Mouse (Mus musculus) T-cell, adult 66 days (primary cell): Measurements from ENCODE around the gene Snrnp40. TPM values are rescaled to one million over a fixed set of nuclear protein-coding genes. Genes with fewer than 3 reads are reported as not detected.

Experiments
- total RNA-seq, 2 experiments: library from RNA; stranded (reverse); gene quantifications; 3 replicates in 1 of 2; 4 replicates in 1 of 2; pipeline ENCODE4 v1.2.4; 2023

The Snrnp40 gene
- 10 to 100 TPM; 67.7 to 72.2 TPM for total RNA-seq

DNA sequence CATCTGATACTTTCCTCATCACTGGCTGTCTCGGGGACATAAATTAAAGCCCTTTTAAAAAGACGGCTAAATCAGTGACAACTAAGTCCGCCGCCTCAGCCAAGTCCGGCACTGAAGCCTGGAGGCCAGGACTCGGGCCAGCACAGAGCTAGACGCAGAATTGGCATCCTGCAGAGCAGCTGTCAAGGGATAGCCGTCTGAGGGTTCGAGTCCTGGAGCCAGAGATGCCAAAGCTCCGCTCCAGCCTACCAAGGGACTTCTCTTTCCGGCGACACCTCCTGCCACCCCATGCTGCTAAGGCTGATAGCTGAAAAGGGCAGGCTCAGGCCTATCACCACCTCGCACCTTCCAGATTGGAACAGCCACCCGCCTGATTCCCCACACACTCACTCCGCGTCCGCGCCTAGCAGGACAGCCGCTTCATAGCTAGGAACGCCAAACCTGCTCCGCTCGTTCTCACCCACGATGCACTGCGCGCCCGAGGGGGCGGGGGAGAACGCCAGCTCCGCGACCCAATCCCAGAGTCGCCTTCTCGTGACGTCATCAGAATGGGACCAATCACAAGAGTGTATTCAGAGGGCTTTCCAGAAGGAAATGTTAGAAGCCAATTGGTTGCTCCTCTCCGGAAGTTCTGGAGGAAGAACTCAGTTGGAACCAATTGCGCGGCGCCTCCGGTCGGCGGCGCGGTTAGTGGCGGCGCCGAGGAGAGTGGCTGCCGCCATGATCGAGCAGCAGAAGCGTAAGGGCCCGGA is at the start of gene Snrnp40, which contains the start of gene Zcchc17:
Gene Snrnp40, plus strand, starts transcription at position 647 of the 752 bp plus-strand sequence.
Gene Zcchc17, minus strand, starts transcription at position 458 of the 752 bp plus-strand sequence.

Other genes starting within 250 kb of the Snrnp40 start
- gene Hcrtr1, start 220.8 kb upstream of the Snrnp40 start, total RNA-seq = not detected
- gene Tinagl1, start 185.0 kb upstream of the Snrnp40 start, total RNA-seq = not detected
- not detected for gene Gm853, start 137.7 kb upstream of the Snrnp40 start, total RNA-seq
- under 1 TPM in 1 of 2 experiments, not detected in 1; 0.84 TPM for gene Serinc2, start 80.9 kb upstream of the Snrnp40 start, total RNA-seq
- gene Fabp3, start 51.5 kb upstream of the Snrnp40 start, total RNA-seq = not detected
- gene Gm10570, start 51.5 kb upstream of the Snrnp40 start, total RNA-seq = 1 to 10 TPM in 1 of 2 experiments, not detected in 1; 3.7 TPM
- gene Zcchc17, start 189 bp upstream of the Snrnp40 start, total RNA-seq = 10 to 100 TPM; 31.3 to 37.4 TPM
- gene Nkain1, start 214.0 kb downstream of the Snrnp40 start, total RNA-seq = not detected